Mouse (Mus musculus) neural tube, embryonic 13.5 days (tissue): Measurements from ENCODE around the gene Man1c1. TPM values are rescaled to one million over a fixed set of nuclear protein-coding genes. Genes with fewer than 3 reads are reported as not detected.
A peak's percentile ranks its signal among the peaks of the same experiment; 100 is the strongest.

Experiments
- ATAC-seq: fragments of 200-750 bp; cut with Nextera tagmentation; 2 replicates; pipeline ENCODE4 v1.8.0; 2017; ENCODE audit warnings: low read depth, mild to moderate bottlenecking, moderate TSS enrichment, moderate library complexity
- H3K27ac ChIP-seq: fragments of 300-500 bp; sonication (generic); replicated peaks from 2 replicates; pipeline ENCODE4 v1.5.1; 2015; ENCODE audit warnings: moderate library complexity, mild to moderate bottlenecking, inconsistent platforms
- H3K27me3 ChIP-seq: fragments of 300-500 bp; sonication (generic); 2 replicates; pipeline ENCODE4 v1.6.1; 2015; ENCODE audit warnings: mild to moderate bottlenecking, inconsistent platforms
- H3K36me3 ChIP-seq: fragments of 300-500 bp; sonication (generic); 2 replicates; pipeline ENCODE4 v1.6.1; 2015; ENCODE audit warnings: mild to moderate bottlenecking, inconsistent platforms
- H3K4me1 ChIP-seq: fragments of 300-500 bp; sonication (generic); replicated peaks from 2 replicates; pipeline ENCODE4 v1.6.1; 2015; ENCODE audit warnings: inconsistent platforms
- H3K4me2 ChIP-seq: fragments of 300-500 bp; sonication (generic); 2 replicates; pipeline ENCODE4 v1.6.1; 2015; ENCODE audit warnings: inconsistent platforms, mild to moderate bottlenecking, moderate library complexity
- H3K4me3 ChIP-seq: fragments of 300-500 bp; sonication (generic); 2 replicates; pipeline ENCODE4 v1.5.1; 2015; ENCODE audit warnings: mild to moderate bottlenecking, inconsistent platforms
- H3K9ac ChIP-seq: fragments of 300-500 bp; sonication (generic); 2 replicates; pipeline ENCODE4 v1.6.1; 2015; ENCODE audit warnings: moderate library complexity, mild to moderate bottlenecking, inconsistent platforms
- H3K9me3 ChIP-seq: fragments of 300-500 bp; sonication (generic); 2 replicates; pipeline ENCODE4 v1.6.1; 2016; ENCODE audit warnings: inconsistent platforms
- WGBS: fragments of 180-500 bp; shearing (Covaris S2); methylation state at CpG from one replicate; pipeline ENCODE4 v1.1.7; 2015; 5-methylcytosine and 5-hydroxymethylcytosine counted together
- polyA plus RNA-seq: library from polyadenylated mRNA; unstranded; fragments of >200 nt; fragmentation: Nextera tagmentation; extraction: Ambion mirVana; gene quantifications from 2 replicates; pipeline ENCODE4 v1.2.1, GENCODE M21; 2015

Gene Man1c1
- polyA plus RNA-seq, 1 experiment from 2014 or later = 5.7 TPM

- WGBS = 67% methylated on average over 7 of the region's 7 CpGs
Observed at GRCm38 (mm10) chr4:134651358-134651757, 52.7 kb downstream of the Man1c1 start.

GRCm38 (mm10) chr4:134645042-134645948 lies 58.8 kb downstream of the Man1c1 start:
- Histone ChIP-seq H3K4me3 (no peak overlapping the region), H3K9me3 (no peaks in the 10 kb centered on the region), H3K27ac (no peak overlapping the region), H3K9ac (no peak overlapping the region), H3K36me3 (no peaks in the 10 kb centered on the region), H3K4me1 (peaks cover 22% of the 10 kb centered on the region; the same call in 1 of the 2 replicates), H3K27me3 (no peaks in the 10 kb centered on the region), H3K4me2 (no peak overlapping the region)
- ATAC-seq = no peak
- WGBS = 90% methylated on average over 21 of the region's 21 CpGs

More at GRCm38 (mm10) chr4:134651358-134651757, 52.7 kb downstream of the Man1c1 start:
- Histone ChIP-seq H3K36me3 (no peaks in the 10 kb centered on the region), H3K27ac (no peak overlapping the region), H3K4me2 (no peak overlapping the region), H3K9ac (no peak overlapping the region), H3K9me3 (no peaks in the 10 kb centered on the region), H3K27me3 (no peaks in the 10 kb centered on the region), H3K4me3 (no peak overlapping the region), H3K4me1 (peaks cover 35% of the 10 kb centered on the region)
- ATAC-seq = no peak

- no peak for ATAC-seq
- no peaks in the 10 kb centered on the region for H3K9me3 ChIP-seq
- H3K27me3 ChIP-seq = no peaks in the 10 kb centered on the region
- H3K9ac ChIP-seq = no peak overlapping the region
- 93% methylated on average over 6 of the region's 6 CpGs for WGBS
- H3K4me2 ChIP-seq = no peak overlapping the region
- H3K27ac ChIP-seq = no peak overlapping the region
- H3K36me3 ChIP-seq = no peaks in the 10 kb centered on the region
- H3K4me3 ChIP-seq = no peak overlapping the region
- peaks cover 22% of the 10 kb centered on the region; the same call in 1 of the 2 replicates for H3K4me1 ChIP-seq
Observed at GRCm38 (mm10) chr4:134644410-134644809, 59.7 kb downstream of the Man1c1 start.

GRCm38 (mm10) chr4:134641711-134642516 lies 62.2 kb downstream of the Man1c1 start:
- H3K9ac ChIP-seq = 0 out of 2 replicates have a peak overlapping the region, but pooled peaks have one; percentile 44
- 77% methylated on average over 30 of the region's 30 CpGs for WGBS
- no peaks in the 10 kb centered on the region for H3K9me3 ChIP-seq
- no peak overlapping the region for H3K4me2 ChIP-seq
- H3K27ac ChIP-seq = no peak overlapping the region
- no peaks in the 10 kb centered on the region for H3K36me3 ChIP-seq
- H3K4me1 ChIP-seq = peaks cover 23% of the 10 kb centered on the region
- no peak overlapping the region for H3K4me3 ChIP-seq
- peak; percentile 32 for ATAC-seq
- no peaks in the 10 kb centered on the region for H3K27me3 ChIP-seq

GRCm38 (mm10) chr4:134639325-134639724 lies 64.8 kb downstream of the Man1c1 start:
- no peak overlapping the region for H3K4me3 ChIP-seq
- no peaks in the 10 kb centered on the region for H3K9me3 ChIP-seq
- H3K4me1 ChIP-seq = peaks cover 39% of the 10 kb centered on the region
- no peaks in the 10 kb centered on the region for H3K27me3 ChIP-seq
- H3K27ac ChIP-seq = no peak overlapping the region
- 88% methylated on average over 7 of the region's 7 CpGs for WGBS
- H3K9ac ChIP-seq = no peak overlapping the region
- H3K36me3 ChIP-seq = no peaks in the 10 kb centered on the region
- H3K4me2 ChIP-seq = no peak overlapping the region
- ATAC-seq = no peak

- no peak for ATAC-seq
- 53% methylated on average over 5 of the region's 5 CpGs for WGBS
- H3K4me3 ChIP-seq = no peak overlapping the region
Observed at GRCm38 (mm10) chr4:134638111-134638550, 66.0 kb downstream of the Man1c1 start.

GRCm38 (mm10) chr4:134636406-134636805 lies 67.7 kb downstream of the Man1c1 start:
- Histone ChIP-seq H3K4me3 (no peak overlapping the region), H3K36me3 (no peaks in the 10 kb centered on the region), H3K4me2 (no peak overlapping the region), H3K4me1 (peaks cover 59% of the 10 kb centered on the region), H3K27me3 (no peaks in the 10 kb centered on the region), H3K27ac (no peak overlapping the region), H3K9ac (no peak overlapping the region), H3K9me3 (no peaks in the 10 kb centered on the region)
- WGBS = 48% methylated on average over 8 of the region's 8 CpGs
- ATAC-seq = no peak

More at GRCm38 (mm10) chr4:134638111-134638550, 66.0 kb downstream of the Man1c1 start:
- H3K9me3 ChIP-seq = no peaks in the 10 kb centered on the region
- H3K27me3 ChIP-seq = no peaks in the 10 kb centered on the region
- H3K36me3 ChIP-seq = no peaks in the 10 kb centered on the region
- no peak overlapping the region for H3K9ac ChIP-seq
- H3K27ac ChIP-seq = no peak overlapping the region
- peaks cover 51% of the 10 kb centered on the region for H3K4me1 ChIP-seq
- no peak overlapping the region for H3K4me2 ChIP-seq

GRCm38 (mm10) chr4:134634001-134634400 lies 70.1 kb downstream of the Man1c1 start:
- H3K36me3 ChIP-seq = no peaks in the 10 kb centered on the region
- peak overlapping the region; percentile 21 for H3K4me2 ChIP-seq
- H3K4me3 ChIP-seq = no peak overlapping the region
- peaks cover 62% of the 10 kb centered on the region for H3K4me1 ChIP-seq
- peak overlapping the region; percentile 86 for H3K27ac ChIP-seq
- WGBS = 35% methylated on average over 13 of the region's 13 CpGs
- peak; percentile 17; the same call in 1 of the 2 replicates for ATAC-seq
- no peaks in the 10 kb centered on the region for H3K27me3 ChIP-seq
- peak overlapping the region; percentile 43 for H3K9ac ChIP-seq
- no peaks in the 10 kb centered on the region for H3K9me3 ChIP-seq

- Histone ChIP-seq H3K9me3 (no peaks in the 10 kb centered on the region), H3K27me3 (no peaks in the 10 kb centered on the region), H3K9ac (no peak overlapping the region), H3K4me3 (no peak overlapping the region), H3K4me1 (peaks cover 72% of the 10 kb centered on the region), H3K36me3 (no peaks in the 10 kb centered on the region), H3K4me2 (no peak overlapping the region), H3K27ac (peak overlapping the region; percentile 86)
- peak; percentile 32 for ATAC-seq
- 26% methylated on average over 13 of the region's 13 CpGs for WGBS
Observed at GRCm38 (mm10) chr4:134632131-134632711, 71.9 kb downstream of the Man1c1 start.

- WGBS = 33% methylated on average over 14 of the region's 14 CpGs
- peak; percentile 51 for ATAC-seq
- H3K9ac ChIP-seq = no peak overlapping the region
Observed at GRCm38 (mm10) chr4:134631471-134632130, 72.5 kb downstream of the Man1c1 start.

GRCm38 (mm10) chr4:134628575-134629384 lies 75.3 kb downstream of the Man1c1 start:
- no peaks in the 10 kb centered on the region for H3K36me3 ChIP-seq
- H3K27me3 ChIP-seq = no peaks in the 10 kb centered on the region
- H3K4me1 ChIP-seq = peaks cover 60% of the 10 kb centered on the region
- H3K4me2 ChIP-seq = no peak overlapping the region
- no peaks in the 10 kb centered on the region for H3K9me3 ChIP-seq
- no peak overlapping the region for H3K4me3 ChIP-seq
- H3K27ac ChIP-seq = no peak overlapping the region; the same call in 1 of the 2 replicates
- ATAC-seq = no peak
- 69% methylated on average over 10 of the region's 10 CpGs for whole genome bisulfite sequencing
- H3K9ac ChIP-seq = no peak overlapping the region

More at GRCm38 (mm10) chr4:134631471-134632130, 72.5 kb downstream of the Man1c1 start:
- Histone ChIP-seq H3K4me2 (no peak overlapping the region), H3K36me3 (no peaks in the 10 kb centered on the region), H3K27me3 (no peaks in the 10 kb centered on the region), H3K4me1 (peaks cover 67% of the 10 kb centered on the region), H3K27ac (peak overlapping the region; percentile 86), H3K4me3 (no peak overlapping the region), H3K9me3 (no peaks in the 10 kb centered on the region)
